Mouse (Mus musculus) liver, postnatal 0 days (tissue): Measurements from ENCODE around the gene Cwh43.

Experiments used
- CTCF ChIP-seq: sonication (generic); IDR thresholded peaks from 2 replicates; pipeline ENCODE4 v1.5.1; 2016; ENCODE audit warnings: antibody characterized with exemption, low read depth
- EP300 ChIP-seq: IDR thresholded peaks from 2 replicates; pipeline ENCODE4 v1.6.1; 2016; ENCODE audit warnings: antibody characterized with exemption, low read depth, mild to moderate bottlenecking

- TF ChIP-seq CTCF (no peak), EP300 (no peak)
These were observed 44.4 kb downstream of the Cwh43 start for GRCm38 (mm10) chr5:73450276-73450675.
